Mouse (Mus musculus) liver, embryonic 11.5 days (tissue): Measurements from ENCODE around the gene Plekhg2. TPM values are rescaled to one million over a fixed set of nuclear protein-coding genes. Genes with fewer than 3 reads are reported as not detected.

Experiments
- ATAC-seq: fragments of 200-750 bp; cut with Nextera tagmentation; replicated peaks from 2 replicates; pipeline ENCODE4 v1.8.0; 2017; ENCODE audit warnings: moderate number of reproducible peaks, mild to moderate bottlenecking, moderate TSS enrichment, moderate library complexity; ENCODE audit not compliant: low FRiP score
- DNase-seq: peaks from one replicate; pipeline ENCODE4 v3.0.0-alpha.2; 2017; ENCODE audit warnings: low spot score
- H3K27ac ChIP-seq: fragments of 300-500 bp; sonication (generic); 2 replicates; pipeline ENCODE4 v1.5.1; 2014; ENCODE audit warnings: mild to moderate bottlenecking, low read depth, low read length, control low read depth
- H3K27me3 ChIP-seq: fragments of 300-500 bp; sonication (generic); replicated peaks from 2 replicates; pipeline ENCODE4 v1.6.1; 2014; ENCODE audit warnings: low read length, mixed read lengths; ENCODE audit not compliant: control insufficient read depth, insufficient read depth
- H3K36me3 ChIP-seq: fragments of 300-500 bp; sonication (generic); 2 replicates; pipeline ENCODE4 v1.6.1; 2014; ENCODE audit warnings: mild to moderate bottlenecking, low read length, moderate library complexity, mixed read lengths; ENCODE audit not compliant: control insufficient read depth, insufficient read depth
- H3K4me1 ChIP-seq: fragments of 300-500 bp; sonication (generic); replicated peaks from 2 replicates; pipeline ENCODE4 v1.6.1; 2014; ENCODE audit warnings: low read length, mixed read lengths; ENCODE audit not compliant: control insufficient read depth, insufficient read depth
- H3K4me2 ChIP-seq: fragments of 300-500 bp; sonication (generic); 2 replicates; pipeline ENCODE4 v1.6.1; 2014; ENCODE audit warnings: mild to moderate bottlenecking, control low read depth, moderate library complexity
- H3K4me3 ChIP-seq: fragments of 300-500 bp; sonication (generic); 2 replicates; pipeline ENCODE4 v1.5.1; 2014; ENCODE audit warnings: low read depth, low read length, control low read depth
- H3K9ac ChIP-seq: fragments of 300-500 bp; sonication (generic); 2 replicates; pipeline ENCODE4 v1.6.1; 2014; ENCODE audit warnings: low read depth, low read length, control low read depth
- H3K9me3 ChIP-seq: fragments of 300-500 bp; sonication (generic); 2 replicates; pipeline ENCODE4 v1.6.1; 2016; ENCODE audit warnings: low read length, inconsistent platforms, mixed read lengths; ENCODE audit not compliant: control insufficient read depth
- WGBS: fragments of 180-500 bp; shearing (Covaris S2); extraction: QIAGEN DNeasy Blood & Tissue Kit; methylation state at CpG from one replicate; pipeline ENCODE4 v1.1.7; 2014; 5-methylcytosine and 5-hydroxymethylcytosine counted together
- polyA plus RNA-seq: library from polyadenylated mRNA; unstranded; fragments of >200 nt; fragmentation: Nextera tagmentation; extraction: Ambion mirVana; gene quantifications from 2 replicates; pipeline ENCODE4 v1.2.1, GENCODE M21; 2014

The Plekhg2 gene
- polyA plus RNA-seq, 1 experiment from 2014 or later: 34.4 TPM

DNA sequence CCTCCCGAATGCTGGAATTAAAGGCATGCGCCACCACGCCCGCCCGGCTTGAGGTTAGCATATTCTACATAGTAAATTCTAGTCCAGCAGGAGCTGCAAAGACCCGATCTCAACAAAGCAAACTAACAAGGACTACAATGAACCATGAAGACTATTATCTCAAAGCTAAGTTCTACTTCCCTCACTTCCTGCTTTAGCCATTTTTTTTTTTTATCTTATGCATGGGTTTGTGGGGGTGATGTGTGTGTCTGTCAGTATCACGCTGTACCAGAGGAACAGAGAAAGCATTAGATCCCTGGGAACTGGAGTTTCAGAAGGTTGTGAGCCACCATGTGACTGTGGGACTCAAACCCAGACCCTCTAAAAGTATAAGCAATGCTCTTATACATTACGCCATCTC, 47.1 kb downstream of the Plekhg2 start:
- ATAC-seq: no peak

DNA sequence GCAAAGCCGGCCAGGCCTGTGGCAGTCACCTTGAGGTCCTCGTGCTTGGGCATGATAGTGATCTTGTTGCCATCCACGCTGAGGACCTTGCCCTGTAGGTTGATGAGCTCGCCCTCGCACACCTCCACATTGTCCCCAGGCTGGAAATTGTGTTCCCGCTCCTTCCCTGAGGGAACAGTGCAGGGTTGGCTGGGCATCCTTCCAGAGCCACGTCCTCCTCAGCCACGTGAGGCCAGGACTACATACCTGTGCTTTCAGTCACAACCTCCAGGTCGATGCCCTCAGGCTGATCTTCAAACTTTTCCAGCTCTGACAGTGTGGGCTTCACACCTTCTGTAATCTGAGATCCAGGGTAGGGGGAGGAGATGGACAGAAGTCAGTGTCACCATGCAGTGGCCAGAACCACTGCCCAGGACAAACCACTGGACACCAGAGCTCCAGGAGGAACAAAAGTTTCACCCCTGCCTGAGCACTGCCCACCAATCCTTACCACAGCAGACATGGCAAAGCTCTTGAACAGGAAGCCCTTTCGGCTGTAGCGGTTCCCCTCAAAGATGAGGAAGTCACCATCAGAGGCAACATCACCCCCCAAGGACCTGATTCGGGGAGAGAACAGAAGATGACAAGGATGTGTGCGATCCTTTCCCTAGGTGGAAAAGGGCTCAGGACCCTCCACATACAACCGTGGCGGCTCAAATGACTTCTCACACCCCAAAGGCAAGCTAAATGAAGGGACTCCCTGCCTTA, 50.3 kb downstream of the Plekhg2 start:
- Histone ChIP-seq H3K27me3 (no peaks in the 10 kb centered on the region), H3K9me3 (no peaks in the 10 kb centered on the region), H3K4me1 (no peaks in the 10 kb centered on the region), H3K9ac (no peak overlapping the region), H3K36me3 (peaks cover 76% of the 10 kb centered on the region), H3K4me3 (no peak overlapping the region), H3K4me2 (no peak overlapping the region), H3K27ac (no peak overlapping the region)
- 86% methylated on average over 15 of the region's 15 CpGs for WGBS
- ATAC-seq (no peak), DNase-seq (no peak)

More for the DNA sequence above, 47.1 kb downstream of the Plekhg2 start:
- no peaks in the 10 kb centered on the region for H3K9me3 ChIP-seq
- H3K4me1 ChIP-seq: no peaks in the 10 kb centered on the region
- H3K27me3 ChIP-seq: no peaks in the 10 kb centered on the region
- H3K27ac ChIP-seq: no peak overlapping the region
- H3K4me2 ChIP-seq: no peak overlapping the region
- peaks cover 71% of the 10 kb centered on the region for H3K36me3 ChIP-seq
- H3K9ac ChIP-seq: no peak overlapping the region
- H3K4me3 ChIP-seq: no peak overlapping the region
- no peak for DNase-seq
- 93% methylated on average over 8 of the region's 8 CpGs for WGBS

DNA sequence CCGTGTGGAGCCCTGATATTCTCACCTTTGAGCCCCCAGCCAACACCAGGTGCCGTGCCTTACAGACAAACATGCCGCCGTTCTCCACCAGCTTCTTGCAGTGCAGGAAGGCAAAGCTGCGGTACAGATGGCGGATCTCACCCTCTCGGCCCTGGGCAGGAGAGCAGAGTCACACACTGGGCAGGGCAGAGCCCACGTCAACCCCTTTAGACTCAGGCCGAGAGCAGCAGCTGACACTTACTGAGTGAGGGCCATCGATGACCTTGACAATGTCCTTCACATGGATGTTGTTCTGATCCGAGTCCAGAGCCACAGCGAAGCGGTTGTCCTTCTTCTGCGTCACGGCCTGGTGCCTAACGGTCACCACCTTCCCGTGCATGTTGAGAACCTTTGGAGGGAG, 53.7 kb downstream of the Plekhg2 start:
- Histone ChIP-seq H3K36me3 (peaks cover 80% of the 10 kb centered on the region), H3K27me3 (no peaks in the 10 kb centered on the region), H3K9ac (no peak overlapping the region), H3K4me1 (no peaks in the 10 kb centered on the region), H3K4me3 (no peak overlapping the region), H3K9me3 (no peaks in the 10 kb centered on the region), H3K4me2 (no peak overlapping the region), H3K27ac (no peak overlapping the region)
- ATAC-seq (no peak), DNase-seq (no peak)
- 92% methylated on average over 17 of the region's 17 CpGs for WGBS

DNA sequence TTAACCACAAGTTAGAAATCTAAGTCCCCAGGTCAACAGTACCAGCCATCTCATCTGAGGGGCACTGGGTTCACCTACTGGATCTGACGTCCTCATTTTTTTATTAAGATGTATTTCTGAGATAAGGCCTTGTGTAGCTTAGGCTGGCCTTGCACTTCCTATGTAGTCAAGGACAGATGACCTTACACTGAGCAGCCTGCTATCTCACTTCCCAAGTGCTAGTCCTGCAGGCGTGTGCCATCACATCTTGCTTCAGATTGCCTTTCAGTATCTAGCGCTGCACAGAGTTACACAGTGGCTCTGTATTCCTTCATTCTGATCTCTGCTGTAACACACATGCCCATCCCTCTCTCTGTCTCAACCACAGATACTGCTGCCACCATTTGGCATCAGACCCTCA, 54.4 kb downstream of the Plekhg2 start:
- 82% methylated on average over 3 of the region's 3 CpGs for WGBS
- Histone ChIP-seq H3K4me2 (no peak overlapping the region), H3K9me3 (no peaks in the 10 kb centered on the region), H3K27me3 (no peaks in the 10 kb centered on the region), H3K9ac (no peak overlapping the region), H3K27ac (no peak overlapping the region), H3K4me3 (no peak overlapping the region), H3K36me3 (peaks cover 74% of the 10 kb centered on the region), H3K4me1 (no peaks in the 10 kb centered on the region)
- ATAC-seq (no peak), DNase-seq (no peak)

DNA sequence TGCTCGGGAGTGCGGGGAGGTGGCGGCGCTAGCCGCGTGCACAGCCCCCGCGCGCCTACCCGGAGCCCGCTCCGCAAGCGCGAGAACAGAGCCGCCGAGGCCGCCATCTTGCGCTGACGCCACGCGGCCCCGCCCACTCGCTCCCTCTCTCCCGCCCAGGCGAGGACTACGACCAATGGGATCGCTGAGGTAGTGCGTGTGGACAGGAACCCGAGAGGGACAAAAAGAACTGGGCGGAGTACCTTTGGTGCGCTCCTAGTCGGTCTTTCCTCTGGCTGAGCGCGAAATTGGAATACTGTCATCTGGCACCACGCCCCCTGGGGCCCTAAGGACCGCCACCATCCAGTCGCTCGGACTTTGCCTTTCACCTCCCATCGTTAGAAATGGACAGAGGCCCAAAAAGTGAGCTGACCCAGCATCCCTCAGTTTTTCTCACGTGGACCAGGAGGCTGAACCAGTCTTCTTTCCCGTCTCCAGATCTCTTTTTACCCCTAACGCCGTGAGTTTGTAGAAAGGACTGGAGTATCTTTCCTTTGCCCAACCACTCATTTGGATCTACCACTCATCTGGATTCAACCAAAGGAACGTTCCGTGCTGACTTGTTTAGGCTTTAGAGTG, 60.4 kb downstream of the Plekhg2 start, which contains the start of gene Timm50:
TSS of gene Timm50 (minus strand) at position 147 of the 618 bp plus-strand sequence.
- Histone ChIP-seq H3K4me2 (peak within 1 kb of the TSS; percentile 74), H3K9ac (peak within 1 kb of the TSS; percentile 94), H3K27ac (peak within 1 kb of the TSS; percentile 56), H3K4me1 (peaks cover 12% of the 10 kb centered on the region), H3K27me3 (no peaks in the 10 kb centered on the region), H3K4me3 (peak within 1 kb of the TSS; percentile 99), H3K36me3 (peaks cover 47% of the 10 kb centered on the region), H3K9me3 (no peaks in the 10 kb centered on the region)
- WGBS: under 1% methylated on average over 42 of the region's 45 CpGs
- ATAC-seq (peak; percentile 97), DNase-seq (peak; percentile 92)

DNA sequence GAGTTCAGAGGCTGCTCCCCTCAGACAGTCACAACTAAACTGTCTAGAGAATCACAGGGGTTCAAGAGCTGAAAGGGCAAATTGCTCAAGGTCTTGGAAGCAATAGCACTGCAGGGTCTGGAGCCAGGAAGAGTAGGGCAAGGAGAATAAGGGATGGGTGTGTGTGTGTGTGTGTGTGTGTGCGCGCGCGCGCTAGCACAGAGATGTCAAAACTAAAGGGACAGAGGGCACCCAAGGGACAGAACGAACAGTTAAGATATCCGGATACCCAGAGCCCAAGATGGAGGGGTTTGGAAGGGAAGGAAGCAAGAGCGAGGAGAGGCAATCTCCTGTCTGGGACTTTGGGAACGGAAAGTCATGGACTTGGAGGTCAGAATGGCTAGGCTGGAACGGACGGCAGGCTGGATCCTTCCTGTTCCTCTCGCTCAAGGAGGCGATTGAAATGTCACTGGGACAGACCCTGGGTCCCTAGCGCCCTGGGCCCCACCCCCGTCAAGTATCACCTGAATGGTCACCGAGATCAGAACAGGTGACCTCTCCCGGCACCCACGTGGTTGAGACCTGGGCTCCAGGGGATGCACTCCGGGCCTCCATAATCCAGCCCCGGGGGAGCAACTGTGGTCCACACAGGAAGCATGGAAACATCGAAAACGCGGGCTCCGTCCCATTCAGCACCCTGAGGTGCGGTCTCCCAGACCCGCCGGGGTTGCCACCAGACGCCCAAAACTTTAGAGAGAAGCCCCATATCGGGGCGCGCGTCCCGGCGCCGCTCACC, 61.1 kb downstream of the Plekhg2 start:
- Histone ChIP-seq H3K4me1 (peaks cover 12% of the 10 kb centered on the region), H3K9ac (peak overlapping the region; percentile 94), H3K9me3 (no peaks in the 10 kb centered on the region), H3K4me2 (peak overlapping the region; percentile 74), H3K27ac (peak overlapping the region; percentile 56), H3K4me3 (peak overlapping the region; percentile 99), H3K36me3 (peaks cover 48% of the 10 kb centered on the region), H3K27me3 (no peaks in the 10 kb centered on the region)
- DNase-seq: peak; percentile 37
- ATAC-seq: peak; percentile 56; the same call in 1 of the 2 replicates
- 4% methylated on average over 35 of the region's 35 CpGs for WGBS

DNA sequence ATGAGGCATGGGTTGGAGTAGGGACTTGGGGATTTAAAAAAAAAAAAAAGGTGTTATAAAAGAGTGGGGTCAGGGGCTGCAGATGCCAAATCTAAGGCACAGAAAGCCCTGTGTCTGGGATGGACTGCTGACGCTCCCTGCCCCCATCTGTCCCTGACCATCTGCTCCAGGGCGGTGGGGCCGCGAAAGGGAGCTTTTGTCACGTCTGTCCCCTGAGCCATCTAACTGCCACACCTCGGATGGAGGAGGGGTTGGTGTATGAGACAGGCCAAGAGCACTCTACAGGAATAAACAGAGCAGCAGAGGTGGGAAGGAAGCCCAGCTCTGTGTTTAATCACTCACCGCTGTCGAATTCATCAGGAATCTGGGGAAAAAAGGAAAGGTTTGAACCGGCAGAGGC, 62.7 kb downstream of the Plekhg2 start:
- DNase-seq (no peak), ATAC-seq (no peak)
- 70% methylated on average over 9 of the region's 9 CpGs for WGBS
- no peaks in the 10 kb centered on the region for H3K9me3 ChIP-seq
- no peak overlapping the region for H3K4me3 ChIP-seq
- no peak overlapping the region for H3K27ac ChIP-seq
- H3K27me3 ChIP-seq: no peaks in the 10 kb centered on the region
- no peak overlapping the region for H3K9ac ChIP-seq
- peaks cover 48% of the 10 kb centered on the region for H3K36me3 ChIP-seq
- peaks cover 12% of the 10 kb centered on the region for H3K4me1 ChIP-seq
- no peak overlapping the region for H3K4me2 ChIP-seq
